Mouse (Mus musculus): ENCODE data around the gene Ablim2.
A peak's percentile ranks its signal among the peaks of the same experiment; 100 is the strongest.

Ablim2 gene

DNA sequence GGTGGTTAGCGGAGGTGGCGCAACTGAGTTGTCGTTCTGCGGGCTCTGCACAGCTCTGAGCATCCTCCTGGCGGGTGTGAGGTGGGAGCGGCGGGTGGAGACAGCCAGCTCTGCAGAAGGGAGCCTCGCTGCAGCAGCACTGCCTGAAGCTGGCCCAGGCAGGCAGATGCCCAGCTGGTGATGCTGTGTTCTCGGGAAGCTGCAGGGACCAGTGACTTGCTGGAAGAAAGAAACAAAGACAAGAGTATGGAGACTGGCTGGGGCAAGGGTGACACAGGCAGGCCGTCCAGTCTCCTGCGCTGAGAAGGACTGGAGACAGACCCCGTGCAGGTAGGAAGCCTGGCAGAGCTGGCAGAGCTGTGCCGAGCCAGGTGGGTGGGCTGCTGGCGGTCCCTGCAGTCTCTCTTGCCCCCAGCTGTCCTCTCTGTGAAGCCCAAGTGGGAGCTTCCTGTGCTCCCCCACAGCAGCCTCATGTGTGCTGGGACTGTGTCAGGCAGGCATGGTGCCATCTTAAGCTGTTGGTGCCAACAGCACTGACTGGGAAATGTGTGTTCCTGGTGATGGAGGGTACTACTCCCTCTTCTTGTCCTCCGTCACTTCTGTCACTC is 56.8 kb downstream of the Ablim2 start:
- DNase-seq (ENCODE audit: low read depth), result no peak

DNA sequence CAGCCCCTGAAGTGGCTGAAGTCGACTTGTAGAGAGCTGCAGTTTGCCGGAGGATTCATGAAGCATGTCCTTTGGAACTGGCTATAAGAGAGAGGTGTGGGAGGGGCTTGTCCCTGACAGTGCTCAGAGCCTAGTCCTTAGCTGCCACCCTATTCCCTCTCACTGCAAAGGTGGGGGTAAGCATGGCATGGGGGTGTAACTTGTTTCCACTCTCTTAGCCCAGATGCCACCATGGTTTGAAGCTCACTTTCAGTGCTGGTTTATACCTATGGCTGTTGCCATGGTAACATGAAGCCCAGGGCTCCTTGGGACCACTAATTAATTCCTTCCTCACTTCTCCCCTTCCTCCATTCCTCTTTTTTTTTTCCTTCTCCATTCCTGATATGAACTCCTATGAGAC is 57.4 kb downstream of the Ablim2 start:
- no peak for DNase-seq (ENCODE audit: low read depth)

DNA sequence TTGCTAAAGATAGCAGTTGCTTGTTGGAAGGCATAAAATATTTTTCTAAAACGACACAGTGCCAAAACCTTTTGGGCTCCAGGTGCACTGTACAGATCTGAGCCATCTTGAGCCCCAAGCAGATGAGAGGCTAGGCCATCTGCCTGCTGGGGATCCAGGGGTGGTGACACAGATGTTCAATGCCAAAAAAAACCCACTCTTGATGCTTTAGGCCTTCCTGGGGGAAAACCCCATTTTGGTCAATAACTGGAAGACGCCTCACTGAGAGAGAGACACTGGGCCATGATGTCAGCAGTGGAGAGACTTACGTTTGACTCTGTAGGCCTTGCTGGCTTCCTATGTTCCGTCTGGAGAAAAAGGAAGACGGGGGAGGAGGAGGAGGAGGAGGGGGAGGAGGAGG is 59.6 kb downstream of the Ablim2 start:
- DNase-seq (ENCODE audit: low read depth), result no peak

DNA sequence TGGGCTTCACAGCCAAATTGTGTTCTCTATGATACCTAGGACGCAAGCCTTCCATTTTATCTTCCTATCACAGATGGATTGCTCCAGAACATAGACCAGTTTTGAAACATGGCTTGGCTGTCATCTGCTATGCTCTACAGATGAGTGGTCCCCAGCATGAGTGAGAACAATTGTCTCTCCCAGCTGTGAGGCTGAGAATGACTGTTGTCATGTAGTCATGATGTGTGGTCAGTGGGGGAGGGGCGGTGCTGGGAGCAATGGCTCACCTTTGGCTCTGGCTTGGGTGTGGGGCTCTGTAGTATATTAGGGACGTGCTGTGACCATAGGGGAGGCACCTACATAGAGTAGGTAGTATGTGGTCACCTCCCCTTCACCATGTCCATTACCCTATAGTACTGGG is 60.2 kb downstream of the Ablim2 start:
- DNase-seq (ENCODE audit: low read depth), result no peak

DNA sequence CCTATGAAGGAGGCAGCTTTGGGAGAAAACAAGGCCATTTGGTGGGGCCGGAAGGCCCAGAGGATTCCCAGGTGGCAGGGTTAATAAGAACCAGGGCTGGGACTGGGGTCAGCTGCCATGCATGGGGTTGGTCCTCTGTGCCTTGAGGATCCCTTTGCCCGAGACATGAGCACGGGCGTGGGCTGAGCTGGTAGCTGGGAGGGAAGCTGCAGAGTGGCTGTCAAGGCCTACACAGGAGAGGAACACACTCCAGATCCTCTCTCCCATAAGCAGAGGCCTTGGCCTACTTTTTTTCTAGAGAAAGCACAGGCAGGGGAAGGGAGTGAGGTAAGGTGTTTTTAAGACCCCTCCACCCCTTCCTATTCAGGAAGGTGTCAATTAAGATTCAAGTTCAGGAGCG is 65.0 kb downstream of the Ablim2 start:
- DNase-seq (ENCODE audit: low read depth), result no peak

DNA sequence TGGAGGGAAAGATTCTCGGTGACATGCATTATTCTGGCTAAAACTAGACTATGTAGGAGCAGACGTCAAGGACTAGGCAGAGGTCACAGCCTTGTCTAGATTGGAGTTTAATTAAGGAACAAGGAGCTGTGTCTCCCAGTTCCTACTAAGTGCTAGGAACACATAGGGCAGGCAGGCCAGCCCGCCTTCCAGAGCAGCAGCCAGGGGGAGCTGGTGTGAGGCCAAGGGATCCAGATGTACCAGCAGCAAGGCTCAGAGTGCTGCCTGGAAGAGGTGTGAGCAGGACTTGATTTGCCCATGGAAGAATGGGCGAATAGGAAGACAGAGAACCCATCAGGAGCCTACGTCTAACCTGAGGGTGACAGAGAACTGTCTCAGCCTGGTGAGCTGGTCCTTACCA is 68.8 kb downstream of the Ablim2 start:
- DNase-seq (ENCODE audit: low read depth), result no peak

DNA sequence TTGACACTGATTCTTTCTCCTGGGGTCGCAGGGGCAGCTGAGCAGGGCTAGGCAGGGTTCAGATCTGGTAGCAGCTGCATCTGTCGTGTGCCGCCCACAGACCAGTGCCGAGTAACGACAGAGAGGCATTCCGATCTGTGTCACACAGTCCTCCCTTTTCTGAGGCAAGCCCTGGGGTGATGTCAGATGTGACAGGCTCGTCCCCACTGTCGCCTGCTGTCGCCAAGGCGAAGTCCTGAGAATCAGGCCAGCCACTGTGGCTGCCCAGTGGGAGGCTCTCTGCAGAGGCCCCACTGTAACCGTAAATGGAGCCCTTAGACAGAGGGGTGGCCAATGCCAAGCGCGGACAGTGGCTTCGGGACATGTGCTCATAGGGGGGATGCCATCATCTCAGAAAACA is 69.4 kb downstream of the Ablim2 start:
- DNase-seq (ENCODE audit: low read depth), result no peak

DNA sequence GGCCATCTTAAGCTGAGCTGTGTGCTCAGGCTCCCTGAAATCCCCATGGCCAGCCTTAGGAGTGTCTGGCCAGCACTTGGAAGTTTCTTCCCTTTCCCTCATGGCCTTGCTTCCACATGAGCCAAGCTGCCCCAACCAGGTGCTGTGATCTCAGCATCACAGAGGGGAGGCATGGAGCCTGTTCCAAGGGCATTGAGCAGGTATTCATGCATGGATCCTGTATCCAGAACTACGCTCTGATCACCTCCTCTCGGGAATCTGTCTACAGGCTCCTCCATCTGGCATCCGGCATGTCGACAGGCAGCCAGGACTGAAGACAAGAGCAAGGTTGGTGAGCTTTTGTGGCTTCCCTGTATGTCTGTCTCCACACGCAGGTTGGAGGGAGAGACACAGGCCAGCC is 70.2 kb downstream of the Ablim2 start:
- DNase-seq (ENCODE audit: low read depth), result no peak

DNA sequence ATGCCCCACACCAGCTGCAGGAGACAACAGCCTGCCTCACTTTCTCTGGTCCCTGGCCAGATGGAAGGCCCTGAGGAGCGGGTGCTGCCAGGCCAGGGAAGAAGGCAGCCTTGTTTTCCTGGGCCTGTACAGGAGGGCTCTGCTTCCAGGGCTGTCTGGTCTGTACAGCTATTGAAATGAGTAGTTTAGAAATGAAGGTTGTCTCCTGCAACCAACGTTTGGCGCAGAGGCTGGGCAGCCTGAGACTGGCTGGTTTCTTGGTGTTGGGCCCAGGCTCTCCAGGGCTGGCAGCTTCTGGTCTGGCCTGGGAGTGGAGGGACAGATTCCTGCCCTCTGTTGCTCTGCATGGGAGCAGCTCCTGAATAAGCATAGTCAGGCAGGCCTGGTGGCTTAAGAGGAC is 72.4 kb downstream of the Ablim2 start:
- DNase-seq (ENCODE audit: low read depth), result no peak

DNA sequence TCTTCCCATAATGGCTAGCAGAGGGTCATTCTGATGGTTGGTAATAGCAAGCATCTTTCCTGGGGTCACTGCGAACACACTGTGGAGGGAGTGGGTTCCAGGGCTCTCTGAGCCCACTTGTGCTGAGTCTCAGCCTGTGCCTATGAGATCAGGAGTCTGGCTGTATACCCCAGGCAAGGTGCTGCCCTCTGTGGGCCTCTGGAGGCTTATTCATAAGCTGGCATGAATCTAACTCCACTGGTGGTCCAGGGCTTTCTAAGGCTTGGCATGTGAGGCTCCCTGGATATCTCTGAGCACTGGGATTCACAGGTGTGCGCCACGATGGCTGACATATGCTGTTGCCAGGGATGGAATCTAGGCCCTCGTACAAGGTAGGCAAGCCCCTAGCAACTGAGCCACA is 76.2 kb downstream of the Ablim2 start:
- DNase-seq (ENCODE audit: low read depth), result no peak

DNA sequence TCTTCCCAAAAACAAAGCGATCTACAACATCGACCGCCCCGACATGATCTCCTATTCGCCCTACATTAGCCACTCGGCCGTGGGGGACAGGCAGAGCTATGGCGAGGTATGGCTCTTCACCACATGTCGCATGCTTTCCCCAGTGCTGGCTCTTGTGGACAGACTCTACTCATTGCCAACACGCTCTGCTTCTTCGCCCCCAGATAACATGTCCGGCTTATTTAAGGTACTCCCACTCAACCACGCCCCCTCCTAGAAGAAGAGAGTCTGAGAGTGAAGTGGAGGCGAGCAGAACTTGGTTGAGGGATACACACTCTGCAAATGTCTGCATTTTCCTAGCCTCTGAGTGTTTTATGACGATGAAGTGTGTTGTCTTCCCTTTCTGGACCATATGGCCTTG is 79.3 kb downstream of the Ablim2 start:
- DNase-seq (ENCODE audit: low read depth), result no peak

DNA sequence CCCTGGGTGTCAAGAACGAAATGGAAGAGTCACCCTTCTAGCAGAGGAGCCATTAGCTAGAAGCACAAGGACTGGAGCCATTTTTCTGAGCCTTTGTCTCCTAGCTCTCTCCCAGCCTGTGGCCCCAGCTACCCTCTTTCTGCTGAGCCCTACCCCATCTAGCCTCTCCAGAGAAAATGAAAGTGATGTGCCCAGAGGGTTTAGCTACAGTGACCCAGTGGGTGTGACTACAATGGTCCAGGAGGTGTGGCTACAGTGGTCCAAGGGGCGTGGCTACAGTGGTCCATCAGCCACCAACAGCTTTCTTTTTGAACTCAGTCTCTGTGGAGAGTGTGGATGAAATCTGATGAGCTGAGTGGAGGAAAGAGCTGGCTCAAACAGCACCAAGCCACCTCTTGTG is 81.6 kb downstream of the Ablim2 start:
- DNase-seq (ENCODE audit: low read depth), result no peak

DNA sequence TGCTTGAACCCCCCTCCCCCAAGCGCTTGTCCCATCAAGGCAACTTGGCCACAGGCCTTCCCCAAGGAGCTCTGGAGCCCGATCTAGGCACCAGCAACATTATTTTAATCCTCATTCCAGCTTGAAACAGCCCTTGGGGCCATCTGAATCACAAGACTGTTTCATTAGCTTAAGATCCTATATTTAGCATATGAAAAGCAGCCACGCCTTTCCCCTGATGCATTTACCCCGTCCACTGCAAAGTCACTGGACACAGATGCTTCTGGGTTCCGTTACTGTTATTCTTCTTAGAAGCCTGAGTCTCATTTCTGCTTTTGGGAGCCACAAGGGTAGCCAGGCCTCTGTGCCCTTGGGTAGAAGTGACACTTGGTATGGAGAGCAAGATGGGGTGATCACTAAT is 93.8 kb downstream of the Ablim2 start:
- no peak for DNase-seq (ENCODE audit: low read depth)

DNA sequence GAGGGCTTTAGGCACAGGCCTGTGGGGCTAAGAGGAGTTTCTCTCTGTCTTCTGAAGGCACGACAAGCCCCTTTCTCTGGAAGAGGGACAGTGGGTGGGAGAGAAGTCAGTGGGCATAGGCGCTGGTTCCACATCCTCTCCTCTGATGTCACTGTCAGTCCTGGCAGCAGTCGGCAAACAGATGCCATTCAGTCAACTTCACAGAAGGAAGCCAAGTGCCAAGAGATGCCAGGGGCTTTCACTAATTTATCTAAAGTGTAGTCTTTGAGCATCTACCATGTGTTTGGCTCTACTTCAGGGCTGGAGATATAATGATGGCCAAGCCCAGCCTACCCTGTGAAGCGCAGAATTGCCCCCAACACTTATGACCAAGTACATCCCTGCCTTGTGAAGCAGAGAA is 95.8 kb downstream of the Ablim2 start:
- no peak for DNase-seq (ENCODE audit: low read depth)

DNA sequence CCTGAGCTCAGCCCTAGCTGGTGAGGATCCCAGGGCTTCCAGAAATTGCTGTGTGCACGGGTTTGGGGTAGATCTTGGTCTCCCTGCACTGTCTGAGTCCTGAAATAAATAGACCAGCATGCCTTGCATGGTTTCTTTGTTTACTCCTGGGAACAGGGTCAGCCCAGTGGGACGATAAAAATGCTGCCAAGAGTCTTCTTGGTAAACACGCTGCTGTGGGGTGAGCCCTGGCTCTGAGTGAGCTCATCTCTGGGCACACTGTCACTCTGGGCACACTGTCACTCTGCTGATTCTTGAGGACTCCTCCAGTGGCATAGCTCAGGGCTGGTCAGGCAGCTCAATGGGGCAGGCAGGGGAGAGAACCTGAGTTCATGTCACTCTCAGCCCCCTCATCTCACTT is 98.6 kb downstream of the Ablim2 start:
- DNase-seq (ENCODE audit: low read depth), result no peak

DNA sequence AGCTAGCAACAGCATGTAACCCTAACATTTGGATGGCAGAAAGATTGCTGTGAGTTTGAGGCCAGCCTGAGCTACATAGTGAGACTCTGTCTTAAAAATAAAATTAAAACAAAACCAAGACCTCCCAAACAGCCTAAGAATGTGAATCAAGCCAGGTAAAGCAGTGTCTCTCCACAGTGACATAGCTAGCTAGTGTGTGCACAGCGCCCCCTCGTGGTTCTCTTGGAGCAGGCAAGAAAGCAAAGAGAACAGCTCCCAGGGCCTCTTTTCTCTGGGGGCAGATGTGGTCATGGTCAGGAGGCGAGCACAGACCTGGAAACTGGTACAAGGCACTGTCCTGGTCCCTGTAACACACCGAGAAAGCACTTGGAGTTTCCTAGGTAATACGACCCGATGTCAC is 100.4 kb downstream of the Ablim2 start:
- peak; percentile 42 for DNase-seq (ENCODE audit: low read depth)

DNA sequence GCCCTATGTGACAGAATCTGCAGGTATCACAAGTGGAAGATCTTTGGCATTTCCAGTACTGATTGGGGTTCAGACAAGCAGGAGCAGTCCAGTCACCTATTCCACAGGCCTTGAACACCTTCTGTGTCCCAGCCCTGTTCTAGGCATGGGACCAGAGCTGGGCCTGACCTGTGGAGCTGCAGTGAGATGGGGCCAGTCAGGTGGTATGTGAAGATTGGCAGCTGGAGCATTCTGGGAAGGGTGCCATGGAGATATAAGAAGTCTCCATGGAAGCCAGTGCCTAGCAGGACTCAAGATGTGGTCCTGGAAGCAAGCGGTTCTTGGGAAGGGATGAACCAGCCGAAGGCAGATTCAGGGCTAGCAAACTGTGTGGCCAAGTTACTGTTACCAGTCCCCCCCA is 103.8 kb downstream of the Ablim2 start:
- no peak for DNase-seq (ENCODE audit: low read depth)

DNA sequence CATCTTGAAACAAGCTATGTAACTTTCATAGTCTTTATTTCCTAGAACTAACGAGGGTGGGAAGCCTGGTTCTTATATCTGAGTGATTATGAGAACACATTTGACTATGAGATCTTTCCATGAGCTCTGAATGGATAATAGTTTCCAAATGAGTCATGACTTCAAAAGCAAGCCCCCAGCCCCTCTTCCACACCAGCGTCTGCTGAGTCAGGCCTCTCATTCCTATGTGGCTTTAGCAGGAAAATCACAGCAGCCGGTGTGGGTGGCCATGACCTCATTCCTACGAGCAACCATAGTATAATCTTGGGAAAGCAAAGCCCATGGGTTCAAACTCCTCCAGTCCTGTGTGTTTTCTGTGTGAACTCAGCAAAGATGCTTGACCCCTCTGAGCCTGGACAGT is 112.3 kb downstream of the Ablim2 start:
- DNase-seq (ENCODE audit: low read depth), result no peak

DNA sequence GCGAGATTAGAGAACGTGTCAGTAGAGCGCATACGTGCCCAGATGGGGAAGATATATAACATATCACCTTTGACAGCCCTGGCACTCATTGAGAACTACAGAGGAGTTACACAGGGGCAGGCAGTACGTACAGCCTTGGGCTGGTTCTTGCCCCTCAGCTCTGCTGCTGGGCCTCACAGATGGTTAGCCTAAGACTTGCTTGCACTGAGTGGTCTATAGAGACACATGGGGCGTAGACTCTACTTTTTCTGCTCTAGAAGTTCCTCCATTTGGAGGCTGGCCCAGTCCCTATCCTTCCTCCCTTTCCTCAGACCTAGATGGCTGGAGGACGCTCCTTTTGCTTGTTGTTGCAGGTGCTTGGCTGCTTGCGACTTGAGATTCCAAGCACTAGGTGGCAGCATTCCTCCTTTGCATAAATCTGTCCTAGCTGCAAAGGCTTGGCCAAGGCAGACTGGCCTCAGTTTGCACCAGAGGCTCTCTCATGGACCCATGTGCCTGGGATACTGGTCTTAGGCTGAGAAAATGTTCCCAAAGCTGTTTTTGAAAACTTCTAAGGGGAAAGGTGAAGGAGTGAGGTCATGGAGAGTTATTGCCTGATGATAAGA is 112.8 kb downstream of the Ablim2 start:
- DNase-seq (ENCODE audit: low read depth), result peak; percentile 35

DNA sequence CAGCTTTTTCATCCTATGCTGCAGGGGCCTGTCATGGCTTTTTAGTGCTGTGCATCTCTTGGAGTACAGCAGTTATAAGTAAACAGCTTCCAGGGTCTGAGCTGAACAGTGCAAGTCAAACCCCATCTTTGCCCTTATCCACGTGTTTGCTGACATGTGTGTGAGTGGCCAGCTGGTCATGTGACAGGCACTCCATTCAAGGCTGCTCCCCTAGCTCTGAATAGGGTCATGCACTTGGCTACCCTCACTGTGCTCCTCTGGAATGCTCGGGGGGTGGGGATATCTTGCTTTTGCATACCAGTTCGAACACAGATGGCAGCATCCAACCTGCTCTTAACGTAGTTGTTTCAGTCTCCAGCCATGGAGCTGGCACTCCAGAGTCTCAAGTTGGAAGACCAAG is 115.7 kb downstream of the Ablim2 start:
- no peak for DNase-seq (ENCODE audit: low read depth)

DNA sequence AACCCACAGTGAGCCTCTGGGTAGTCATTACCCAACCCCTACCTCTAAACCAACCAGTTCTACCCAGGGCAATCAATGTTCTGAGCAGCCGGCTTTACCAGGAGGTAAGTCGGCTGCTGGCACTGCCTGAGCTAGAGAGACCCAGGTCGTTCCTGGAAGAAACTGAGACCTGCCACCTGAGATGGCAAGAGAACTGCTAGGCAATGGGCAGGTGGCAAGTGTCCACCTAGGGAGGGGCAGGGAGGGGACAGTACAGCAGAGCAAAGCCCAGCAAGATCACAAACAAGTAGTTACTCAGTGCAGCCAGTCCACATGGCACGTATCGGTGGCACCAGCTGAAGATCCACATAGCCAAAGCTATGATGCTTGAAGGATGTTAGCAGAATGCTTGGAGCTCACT is 118.6 kb downstream of the Ablim2 start:
- DNase-seq (ENCODE audit: low read depth), result no peak

DNA sequence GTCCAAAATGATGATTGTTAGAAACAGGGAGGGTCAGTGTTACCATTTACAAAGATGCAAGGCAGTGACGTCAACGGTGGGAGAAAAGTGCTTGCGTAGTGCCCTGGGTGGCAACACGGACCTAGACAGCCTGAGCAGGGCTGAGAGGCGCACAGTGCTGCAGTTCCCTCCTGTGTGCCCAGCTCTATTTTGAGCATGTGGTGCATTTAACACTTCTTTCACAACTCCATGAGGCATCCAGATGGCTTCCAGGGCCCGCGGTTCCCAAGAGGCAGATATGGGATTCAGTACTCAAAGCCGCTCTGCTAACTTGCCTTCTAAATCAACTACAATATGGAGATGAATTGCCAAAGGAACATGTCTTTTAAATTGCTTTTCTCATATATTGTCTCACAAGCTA is 121.5 kb downstream of the Ablim2 start:
- no peak for DNase-seq (ENCODE audit: low read depth)

DNA sequence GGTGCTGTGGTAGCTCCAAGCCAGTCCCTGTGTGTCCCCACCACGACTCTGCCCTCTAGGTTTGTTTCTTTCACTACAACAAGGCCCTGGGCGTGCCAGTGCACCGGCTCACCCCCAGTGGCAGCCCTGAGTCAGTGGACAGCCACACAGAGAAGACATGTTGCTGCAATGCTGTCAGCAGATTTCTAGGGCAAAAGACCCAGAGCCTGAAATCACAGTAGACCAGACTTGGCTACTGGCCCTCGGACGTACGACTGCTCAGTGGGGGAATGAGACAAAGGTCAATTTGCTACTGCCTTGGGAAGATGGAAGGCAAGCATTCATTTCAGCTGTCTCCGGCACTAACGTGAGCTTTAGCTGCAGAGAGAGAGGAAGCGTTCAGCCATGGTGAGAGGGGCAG is 124.7 kb downstream of the Ablim2 start:
- DNase-seq (ENCODE audit: low read depth), result no peak

DNA sequence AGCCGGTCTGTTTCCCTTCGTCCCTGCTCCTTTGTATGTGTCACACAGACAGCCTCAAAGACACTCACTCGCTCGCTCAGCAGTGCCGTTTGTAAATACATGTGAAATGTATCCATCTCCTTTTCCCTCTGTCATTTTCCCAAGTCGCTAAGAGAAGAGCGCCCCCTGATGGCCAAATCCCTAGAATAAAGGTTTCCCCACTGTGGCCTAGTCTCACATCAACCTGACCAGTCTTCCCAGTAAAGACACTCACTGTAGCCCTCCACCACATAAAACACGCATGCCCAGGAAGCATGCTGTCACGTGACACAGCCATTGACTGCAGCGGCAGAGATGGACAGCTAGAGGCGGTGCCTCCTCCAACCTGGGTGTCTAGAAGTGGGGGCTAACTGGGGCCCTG is 126.6 kb downstream of the Ablim2 start:
- DNase-seq (ENCODE audit: low read depth), result no peak

DNA sequence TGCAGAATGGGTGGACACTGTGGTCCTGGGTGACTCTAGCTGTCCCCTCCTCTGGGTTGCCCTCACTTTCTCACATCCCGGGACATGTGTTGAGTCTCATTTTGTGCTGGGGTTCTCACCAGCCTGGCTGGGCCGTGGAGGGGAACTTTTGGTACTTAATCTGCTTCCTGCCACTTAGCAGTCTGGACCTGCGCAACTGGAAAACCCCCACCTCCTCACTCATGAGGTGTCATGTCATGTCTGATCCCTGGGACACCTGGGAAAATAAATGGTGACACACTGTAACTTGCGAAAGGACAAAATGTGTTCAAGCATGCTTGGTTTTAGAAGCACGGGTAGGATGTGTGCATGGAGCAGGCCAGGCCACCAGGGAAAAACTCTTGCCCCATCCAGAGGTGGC is 127.0 kb downstream of the Ablim2 start:
- DNase-seq (ENCODE audit: low read depth), result no peak

Data from c-Kit-positive CD71-negative TER-119-negative erythroid progenitor cells, embryonic 14.5 days (primary cell).